Mouse (Mus musculus) v-Abl transformed pro-B cells (cell line): Measurements from ENCODE around the gene Gm47791.

Experiments
- in situ Hi-C, 2 experiments: fragments of 400-800 bp; cut with MboI; formaldehyde crosslinking; loops; one replicate each; pipeline ENCODE4 v1.15.1; 2025; ENCODE audit not compliant: unreplicated experiment in 2 of 2

Gene Gm47791

DNA sequence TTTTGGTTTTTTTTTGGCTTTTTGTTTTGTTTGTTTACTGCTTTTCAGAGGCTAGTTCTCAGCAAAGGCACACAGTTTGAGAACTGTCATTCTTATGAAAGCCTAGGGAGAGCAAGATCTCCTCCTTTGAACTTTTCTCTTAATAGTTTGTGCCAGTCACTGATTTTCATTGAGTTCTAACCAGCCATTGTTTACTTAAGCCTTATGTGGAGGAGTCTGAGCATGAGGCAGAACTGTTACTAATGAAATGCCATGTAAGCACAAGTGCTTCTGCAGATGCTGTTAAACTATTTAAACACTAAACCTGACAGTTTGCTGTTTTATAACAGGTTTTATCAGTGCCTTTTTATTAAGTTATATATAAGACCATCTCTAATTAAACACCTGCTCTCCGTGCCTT, 33.0 kb downstream of the Gm47791 start:
- in situ Hi-C loops: loop anchor here in 1 of 2 experiments (25.0 kb wide), 3 partner anchors 426 to 1999 kb away; partner anchors contain the start of gene Rhbdd1

DNA sequence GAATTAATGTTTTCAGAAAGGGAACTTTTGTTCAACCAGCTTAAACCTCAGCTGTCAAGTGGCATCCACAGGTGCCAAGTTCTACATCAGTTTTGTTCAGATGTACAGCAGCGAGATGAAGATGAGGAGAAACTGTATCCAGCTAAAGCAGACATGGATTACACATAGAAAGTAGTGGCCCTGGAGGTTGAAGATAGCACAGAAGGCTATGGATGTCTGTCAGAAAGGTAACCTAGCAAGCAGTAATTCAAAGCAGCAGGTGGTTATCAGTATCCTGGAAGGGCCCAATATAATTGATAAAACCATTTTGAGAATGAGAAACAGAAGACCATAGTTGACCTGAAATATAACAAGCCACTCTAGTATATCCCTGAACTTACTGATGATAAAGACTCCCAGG, 37.7 kb downstream of the Gm47791 start:
- in situ Hi-C loops: loop anchor here in 1 of 2 experiments (25.0 kb wide), 3 partner anchors 421 to 2004 kb away; partner anchors contain the start of gene Rhbdd1

DNA sequence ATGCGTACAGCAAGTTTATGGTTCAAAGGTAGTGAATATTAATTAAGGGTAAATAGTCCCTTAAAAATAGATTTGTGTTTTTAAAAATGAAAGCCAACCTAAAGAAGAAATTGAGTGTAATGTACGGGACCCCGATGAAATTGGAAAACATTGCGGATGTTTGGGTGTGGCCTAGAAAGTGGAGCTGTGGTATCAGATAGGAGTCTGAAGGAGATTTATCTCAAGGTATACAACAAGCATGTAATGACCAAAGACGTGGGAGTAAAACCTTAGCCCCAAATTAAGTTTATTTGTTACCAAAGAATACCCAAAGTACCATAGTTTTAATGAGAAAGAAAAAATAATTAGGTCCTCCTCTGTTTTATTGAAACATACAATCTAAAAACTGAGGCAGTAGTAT, 44.6 kb downstream of the Gm47791 start:
- in situ Hi-C loops: loop anchor here in 1 of 2 experiments (25.0 kb wide), 3 partner anchors 414 to 2011 kb away; partner anchors contain the start of gene Rhbdd1

DNA sequence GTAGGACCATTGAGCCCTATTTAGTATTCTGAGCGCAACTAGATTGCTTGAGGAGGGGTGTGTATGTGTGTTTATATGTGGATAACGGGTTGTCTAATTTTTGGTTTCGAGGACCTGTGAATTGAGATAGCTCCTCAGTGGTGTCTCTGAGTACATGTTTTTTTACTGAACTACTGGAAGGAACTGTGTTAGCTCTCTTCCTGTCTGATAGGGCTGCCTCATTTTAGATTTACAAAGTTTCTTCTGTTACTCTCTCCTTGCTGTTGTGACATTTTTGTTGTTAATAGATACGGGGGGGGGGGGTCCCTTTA, 45.2 kb downstream of the Gm47791 start:
- in situ Hi-C loops: loop anchor here in 1 of 2 experiments (25.0 kb wide), 3 partner anchors 414 to 2011 kb away; partner anchors contain the start of gene Rhbdd1

DNA sequence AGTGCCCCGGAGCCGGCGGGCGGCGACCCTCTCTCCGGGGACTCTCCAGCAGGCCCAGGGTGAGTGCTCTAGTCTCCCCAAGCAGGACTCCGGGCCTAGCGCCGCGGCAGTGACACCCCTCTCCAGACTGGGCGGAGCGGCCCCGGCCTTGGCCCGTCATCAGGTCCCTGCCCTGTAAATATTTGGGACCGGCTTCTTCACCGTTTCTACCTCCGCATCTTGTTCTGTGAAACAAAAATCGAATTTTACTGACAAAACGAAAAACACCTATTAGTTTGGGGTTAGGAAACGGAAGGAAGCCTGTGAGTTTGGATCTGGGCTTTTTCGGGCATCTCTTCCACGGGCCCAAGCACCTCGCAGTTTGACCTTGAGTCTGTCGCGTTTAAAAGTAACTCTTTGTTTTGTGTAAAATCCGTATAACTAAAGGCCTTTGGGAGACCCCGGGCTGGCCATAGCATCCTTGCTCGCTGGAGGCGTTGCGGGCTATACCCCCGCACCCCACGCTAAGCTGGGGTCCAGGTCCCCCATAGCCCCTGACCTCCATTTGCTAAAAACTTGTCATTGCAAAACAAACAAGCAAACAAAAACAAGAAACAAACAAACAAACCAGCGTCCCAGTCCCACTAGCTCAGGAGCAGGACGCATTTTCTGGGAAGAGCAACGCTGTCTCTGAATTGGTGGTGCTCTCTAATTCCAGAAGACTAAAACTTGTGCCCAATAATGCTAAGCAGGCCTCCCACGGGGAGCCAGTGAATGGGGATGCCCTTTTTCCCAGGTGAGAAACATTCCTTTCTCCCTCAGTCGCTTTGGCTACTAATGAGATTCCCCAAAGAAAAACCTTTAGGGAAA, 45.8 kb downstream of the Gm47791 start:
- in situ Hi-C loops: loop anchor here in 1 of 2 experiments (25.0 kb wide), 3 partner anchors 413 to 2012 kb away; partner anchors contain the start of gene Rhbdd1

DNA sequence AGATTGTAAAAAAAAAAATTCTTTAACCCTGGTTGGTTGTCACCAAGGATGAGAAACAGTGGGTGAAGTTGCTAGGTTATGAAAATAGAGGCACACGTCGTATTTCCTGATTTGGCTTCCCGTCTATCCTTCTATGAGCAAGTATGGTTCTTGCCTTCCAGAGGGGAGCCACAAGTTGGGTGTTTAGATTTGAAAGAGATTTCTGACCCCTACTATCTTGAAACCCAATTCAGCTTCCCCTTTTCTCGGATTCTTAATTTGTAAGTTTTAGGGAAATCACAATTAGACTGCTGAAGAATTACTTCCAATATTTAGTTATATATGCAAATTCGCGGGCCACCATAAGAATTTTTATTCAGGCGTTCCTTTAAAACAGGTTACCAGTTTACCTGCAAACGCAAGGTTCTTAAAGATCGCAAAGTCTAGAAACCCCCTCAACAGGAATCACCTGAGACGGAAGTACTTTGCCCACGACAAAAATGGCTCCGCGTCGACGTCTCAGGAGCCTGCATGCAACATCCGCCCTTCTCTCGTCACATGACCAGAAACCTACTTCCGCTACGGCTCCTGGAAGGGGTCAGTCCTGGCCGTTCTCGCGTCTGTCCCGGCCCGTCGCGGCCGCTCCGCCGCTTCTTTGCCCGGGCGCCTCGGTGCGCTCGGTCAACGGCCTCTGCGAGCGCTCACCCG, 46.6 kb downstream of the Gm47791 start, which contains the start of gene Mff:
Gene Mff, plus strand, starts transcription at position 552 of the 687 bp plus-strand sequence.
- in situ Hi-C loops: loop anchor here in 1 of 2 experiments (25.0 kb wide), 3 partner anchors 412 to 2013 kb away; partner anchors contain the start of gene Rhbdd1
